Mouse (Mus musculus) midbrain, embryonic 15.5 days (tissue): ENCODE measurements around the gene Selenov. TPM values are rescaled to one million over a fixed set of nuclear protein-coding genes. Genes with fewer than 3 reads are reported as not detected.
"Not testable (repeated sequence)": the region's sequence is repeated elsewhere in the genome, so short reads cannot be mapped to it uniquely, and the experiment has no call there.

ENCODE experiments used
- ATAC-seq: fragments of 200-750 bp; cut with Nextera tagmentation; replicated peaks from 2 replicates; pipeline ENCODE4 v1.8.0; 2017; ENCODE audit warnings: moderate TSS enrichment
- H3K27ac ChIP-seq: fragments of 300-500 bp; sonication (generic); 2 replicates; pipeline ENCODE4 v1.5.1; 2015; ENCODE audit warnings: mild to moderate bottlenecking, inconsistent platforms
- H3K27me3 ChIP-seq: fragments of 300-500 bp; sonication (generic); replicated peaks from 2 replicates; pipeline ENCODE4 v1.6.1; 2015; ENCODE audit warnings: inconsistent platforms
- H3K36me3 ChIP-seq: fragments of 300-500 bp; sonication (generic); replicated peaks from 2 replicates; pipeline ENCODE4 v1.6.1; 2015; ENCODE audit warnings: inconsistent platforms
- H3K4me1 ChIP-seq: fragments of 300-500 bp; sonication (generic); 2 replicates; pipeline ENCODE4 v1.6.1; 2015; ENCODE audit warnings: inconsistent platforms
- H3K4me2 ChIP-seq: fragments of 300-500 bp; sonication (generic); 2 replicates; pipeline ENCODE4 v1.6.1; 2015; ENCODE audit warnings: inconsistent platforms, mild to moderate bottlenecking, moderate library complexity
- H3K4me3 ChIP-seq: fragments of 300-500 bp; sonication (generic); 2 replicates; pipeline ENCODE4 v1.5.1; 2015; ENCODE audit warnings: mild to moderate bottlenecking, inconsistent platforms
- H3K9ac ChIP-seq: fragments of 300-500 bp; sonication (generic); 2 replicates; pipeline ENCODE4 v1.6.1; 2015; ENCODE audit warnings: mild to moderate bottlenecking, inconsistent platforms
- H3K9me3 ChIP-seq: fragments of 300-500 bp; sonication (generic); 2 replicates; pipeline ENCODE4 v1.6.1; 2016; ENCODE audit warnings: inconsistent platforms
- WGBS: fragments of 180-500 bp; shearing (Covaris S2); methylation state at CpG from one replicate; pipeline ENCODE4 v1.1.7; 2015; ENCODE audit warnings: mixed read lengths; 5-methylcytosine and 5-hydroxymethylcytosine counted together
- polyA plus RNA-seq: library from polyadenylated mRNA; unstranded; fragments of >200 nt; fragmentation: Nextera tagmentation; extraction: Ambion mirVana; gene quantifications from 2 replicates; pipeline ENCODE4 v1.2.1, GENCODE M21; 2015

Selenov gene
- polyA plus RNA-seq, 1 experiment from 2014 or later: 0.92 TPM

GRCm38 (mm10) chr7:28254591-28254990 lies 36.4 kb downstream of the Selenov start:
- H3K27ac ChIP-seq: no peak overlapping the region
- no peaks in the 10 kb centered on the region for H3K9me3 ChIP-seq
- WGBS: 89% methylated on average over 6 of the region's 6 CpGs
- no peak for ATAC-seq
- no peaks in the 10 kb centered on the region for H3K4me1 ChIP-seq
- no peaks in the 10 kb centered on the region for H3K27me3 ChIP-seq
- no peaks in the 10 kb centered on the region for H3K36me3 ChIP-seq
- H3K4me2 ChIP-seq: no peak overlapping the region
- no peak overlapping the region for H3K4me3 ChIP-seq
- H3K9ac ChIP-seq: no peak overlapping the region

GRCm38 (mm10) chr7:28251976-28252375 lies 39.0 kb downstream of the Selenov start:
- no peak overlapping the region for H3K27ac ChIP-seq
- no peaks in the 10 kb centered on the region for H3K4me1 ChIP-seq
- no peak for ATAC-seq
- WGBS: 91% methylated on average over 17 of the region's 17 CpGs
- no peaks in the 10 kb centered on the region for H3K36me3 ChIP-seq
- H3K9me3 ChIP-seq: no peaks in the 10 kb centered on the region
- H3K27me3 ChIP-seq: no peaks in the 10 kb centered on the region
- no peak overlapping the region for H3K4me2 ChIP-seq
- H3K9ac ChIP-seq: no peak overlapping the region
- H3K4me3 ChIP-seq: no peak overlapping the region

- H3K27ac ChIP-seq: no peak overlapping the region
Measured at GRCm38 (mm10) chr7:28248957-28249356, 42.0 kb downstream of the Selenov start.

GRCm38 (mm10) chr7:28243943-28244342 lies 47.0 kb downstream of the Selenov start:
- not testable (repeated sequence) for ATAC-seq, H3K4me2 ChIP-seq, H3K27ac ChIP-seq, H3K27me3 ChIP-seq, H3K9ac ChIP-seq, H3K36me3 ChIP-seq, H3K4me1 ChIP-seq, H3K9me3 ChIP-seq, H3K4me3 ChIP-seq
- 80% methylated on average over 2 of the region's 2 CpGs for WGBS

More at GRCm38 (mm10) chr7:28248957-28249356, 42.0 kb downstream of the Selenov start:
- Histone ChIP-seq H3K4me3 (no peak overlapping the region), H3K9me3 (no peaks in the 10 kb centered on the region), H3K27me3 (no peaks in the 10 kb centered on the region), H3K36me3 (no peaks in the 10 kb centered on the region), H3K4me1 (no peaks in the 10 kb centered on the region), H3K4me2 (no peak overlapping the region), H3K9ac (no peak overlapping the region)
- WGBS: 91% methylated on average over 3 of the region's 3 CpGs
- no peak for ATAC-seq

Other genes starting within 250 kb of the Selenov start
- 296 and 299 TPM in 2 replicates for gene Psmc4, start 241.1 kb downstream of the Selenov start, polyA plus RNA-seq
- 0.51 and 0.66 TPM in 2 replicates for gene Fcgbp, start 219.9 kb downstream of the Selenov start, polyA plus RNA-seq
- gene 9530053A07Rik, start 161.7 kb downstream of the Selenov start, polyA plus RNA-seq: 0.05 and 0.06 TPM in 2 replicates
- 75.6 and 78.4 TPM in 2 replicates for gene Fbl, start 121.5 kb downstream of the Selenov start, polyA plus RNA-seq
- 16.3 and 18.1 TPM in 2 replicates for gene Dyrk1b, start 111.7 kb downstream of the Selenov start, polyA plus RNA-seq
- 16.4 and 21.0 TPM in 2 replicates for gene Eid2, start 23.3 kb downstream of the Selenov start, polyA plus RNA-seq
- gene Eid2b, start 13.4 kb downstream of the Selenov start, polyA plus RNA-seq: 44.1 and 45.1 TPM in 2 replicates
- 22.6 and 23.1 TPM in 2 replicates for gene Dll3, start 11.1 kb upstream of the Selenov start, polyA plus RNA-seq
- gene Timm50, start 20.9 kb upstream of the Selenov start, polyA plus RNA-seq: 129 and 136 TPM in 2 replicates
- 111 and 112 TPM in 2 replicates for gene Supt5, start 47.6 kb upstream of the Selenov start, polyA plus RNA-seq
- gene Rps16, start 59.5 kb upstream of the Selenov start, polyA plus RNA-seq: 430 and 438 TPM in 2 replicates
- 28.8 and 32.5 TPM in 2 replicates for gene Plekhg2, start 81.4 kb upstream of the Selenov start, polyA plus RNA-seq
- gene Zfp36, start 89.1 kb upstream of the Selenov start, polyA plus RNA-seq: 3.2 and 3.3 TPM in 2 replicates
- gene Med29, start 101.5 kb upstream of the Selenov start, polyA plus RNA-seq: 46.6 and 47.0 TPM in 2 replicates
- 92.5 and 110 TPM in 2 replicates for gene Paf1, start 101.8 kb upstream of the Selenov start, polyA plus RNA-seq
- gene Gmfg, start 146.3 kb upstream of the Selenov start, polyA plus RNA-seq: 3.2 and 3.4 TPM in 2 replicates
- gene Lrfn1, start 160.8 kb upstream of the Selenov start, polyA plus RNA-seq: 20.9 and 23.0 TPM in 2 replicates
- gene Ifnl2, start 219.3 kb upstream of the Selenov start, polyA plus RNA-seq: not detected in 2 replicates
- not detected in 2 replicates for gene Ifnl3, start 231.7 kb upstream of the Selenov start, polyA plus RNA-seq
- gene Sycn, start 249.7 kb upstream of the Selenov start, polyA plus RNA-seq: not detected in 2 replicates